Mouse (Mus musculus) liver, embryonic 14.5 days (tissue): ENCODE results near the gene OR5BS1P.

ENCODE experiments used
- CTCF ChIP-seq: IDR thresholded peaks from 2 replicates; pipeline ENCODE4 v1.5.1; 2016; ENCODE audit warnings: antibody characterized with exemption, low read depth, control low read depth
- EP300 ChIP-seq: IDR thresholded peaks from 2 replicates; pipeline ENCODE4 v1.6.1; 2016; ENCODE audit warnings: antibody characterized with exemption, low read depth

DNA sequence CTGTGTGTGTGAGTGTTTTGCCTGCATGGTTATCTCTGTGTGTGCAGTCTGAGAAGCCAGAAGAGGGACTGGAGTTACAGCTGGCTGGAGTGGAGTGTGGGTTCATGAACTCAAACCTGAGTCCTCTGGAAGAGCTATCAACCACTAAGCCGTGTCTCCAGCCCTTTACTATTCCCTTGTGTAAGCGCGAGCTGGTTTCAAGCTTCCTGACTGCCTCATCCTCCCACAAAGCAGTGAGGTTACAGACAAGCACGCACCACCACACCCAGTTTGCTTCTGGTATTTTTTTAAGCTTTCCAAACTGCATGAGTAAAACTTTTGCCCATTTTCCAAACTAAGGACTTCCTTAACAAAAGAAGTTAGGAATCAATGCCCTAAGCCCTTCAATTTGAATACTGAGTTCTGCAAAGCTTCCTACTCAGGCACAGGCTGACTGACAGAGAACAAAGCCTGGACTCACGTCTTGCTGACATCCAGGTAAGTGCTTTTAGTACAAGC lies 58.4 kb downstream of the OR5BS1P start:
- TF ChIP-seq CTCF (no peak), EP300 (no peak)
